Mouse (Mus musculus) common myeloid progenitor, adult 5-6 weeks (primary cell): ENCODE measurements around the gene Egln1. TPM values are rescaled to one million over a fixed set of nuclear protein-coding genes. Genes with fewer than 3 reads are reported as not detected.

Experiments
- ATAC-seq: replicated peaks from 2 replicates; pipeline ENCODE4 v1.8.0; 2016; ENCODE audit warnings: low read depth, mild to moderate bottlenecking, moderate TSS enrichment, inconsistent platforms; ENCODE audit not compliant: poor library complexity, severe bottlenecking
- total RNA-seq: library from RNA; stranded (forward); fragments of 200-1000, 187-1606 nt; gene quantifications from 2 replicates; pipeline ENCODE4 v1.2.3, GENCODE M21; 2017

The Egln1 gene
- total RNA-seq, 1 experiment from 2014 or later: 19.4 TPM

GRCm38 (mm10) chr8:124911938-124912872, 36.9 kb downstream of the Egln1 start:
- ATAC-seq: peak; percentile 72

DNA sequence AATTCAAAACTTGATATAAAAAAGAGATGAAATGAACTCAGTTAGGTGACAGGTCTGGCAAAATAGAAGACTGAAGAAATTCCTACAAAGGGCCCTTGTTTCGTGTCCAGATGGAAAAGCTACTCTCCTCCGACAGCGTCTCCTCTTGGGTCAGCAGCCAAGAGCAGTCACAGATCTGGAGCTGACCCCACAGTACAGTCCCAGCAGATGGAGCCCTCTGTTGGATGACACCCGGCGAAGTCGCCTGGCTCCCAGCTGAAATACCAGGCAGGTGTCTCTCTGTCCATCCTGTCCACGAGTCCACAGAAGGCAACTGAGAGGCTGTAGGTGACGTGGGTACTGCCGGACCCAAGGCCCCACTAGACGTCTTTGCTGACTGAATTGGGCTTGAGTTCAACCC, 38.8 kb downstream of the Egln1 start:
- ATAC-seq: no peak

DNA sequence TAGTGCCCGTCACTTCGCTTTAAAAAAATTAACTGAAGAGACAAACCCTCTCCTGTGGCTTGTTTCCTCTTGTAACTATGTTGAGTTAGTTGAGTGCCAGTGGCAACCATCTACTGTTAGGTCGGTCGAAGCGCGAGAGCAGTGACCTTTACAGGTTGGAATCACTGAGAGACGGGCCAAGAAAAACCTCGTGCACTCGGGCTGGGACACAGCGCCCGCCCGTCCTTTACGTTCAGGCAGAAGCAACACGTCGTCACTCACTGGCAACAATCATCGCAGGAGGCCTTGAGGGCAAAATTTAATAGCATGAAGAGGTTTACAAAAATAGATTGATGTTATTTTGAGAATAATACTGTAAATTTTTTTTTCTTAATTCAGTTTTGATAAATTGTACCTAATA, 39.2 kb downstream of the Egln1 start:
- ATAC-seq: no peak

DNA sequence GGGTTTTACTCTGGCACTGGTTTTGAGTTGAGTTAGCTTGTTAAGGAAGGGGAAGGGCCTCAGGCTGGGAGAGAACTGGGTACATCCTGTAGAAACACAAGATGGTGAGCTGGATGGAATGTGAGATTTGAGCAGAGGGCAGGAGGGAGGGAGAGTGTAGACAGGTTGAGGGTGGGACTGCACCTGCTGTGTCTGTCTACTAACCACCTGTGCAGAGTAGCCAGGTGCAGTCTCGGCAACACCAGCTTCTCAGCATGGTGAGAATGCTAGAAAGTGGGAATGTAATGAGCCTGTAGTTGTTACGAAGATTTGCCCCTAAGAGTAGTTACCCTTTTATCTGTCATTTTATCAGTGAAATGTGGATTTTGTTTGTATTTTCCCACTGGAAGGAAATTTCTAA, 43.6 kb downstream of the Egln1 start:
- ATAC-seq: no peak

DNA sequence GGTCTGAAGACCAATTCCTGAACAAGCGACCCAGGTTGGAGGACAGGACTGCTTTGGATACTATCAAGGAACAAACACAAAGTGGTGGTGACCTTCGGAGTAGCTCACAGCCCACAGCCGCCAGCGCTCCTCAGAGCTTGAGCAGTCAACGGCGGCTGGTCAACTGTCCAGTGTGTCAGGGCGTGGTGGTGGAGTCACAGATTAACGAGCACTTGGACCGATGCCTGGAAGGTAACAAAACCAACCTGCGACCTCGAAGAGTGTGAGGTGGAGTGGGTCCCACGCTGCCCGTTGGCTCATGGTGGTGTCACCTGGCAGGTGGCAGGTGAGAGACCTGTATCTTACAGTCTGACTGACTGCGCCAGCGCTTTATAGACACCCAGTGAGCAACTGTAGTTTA, 45.9 kb downstream of the Egln1 start:
- no peak for ATAC-seq

DNA sequence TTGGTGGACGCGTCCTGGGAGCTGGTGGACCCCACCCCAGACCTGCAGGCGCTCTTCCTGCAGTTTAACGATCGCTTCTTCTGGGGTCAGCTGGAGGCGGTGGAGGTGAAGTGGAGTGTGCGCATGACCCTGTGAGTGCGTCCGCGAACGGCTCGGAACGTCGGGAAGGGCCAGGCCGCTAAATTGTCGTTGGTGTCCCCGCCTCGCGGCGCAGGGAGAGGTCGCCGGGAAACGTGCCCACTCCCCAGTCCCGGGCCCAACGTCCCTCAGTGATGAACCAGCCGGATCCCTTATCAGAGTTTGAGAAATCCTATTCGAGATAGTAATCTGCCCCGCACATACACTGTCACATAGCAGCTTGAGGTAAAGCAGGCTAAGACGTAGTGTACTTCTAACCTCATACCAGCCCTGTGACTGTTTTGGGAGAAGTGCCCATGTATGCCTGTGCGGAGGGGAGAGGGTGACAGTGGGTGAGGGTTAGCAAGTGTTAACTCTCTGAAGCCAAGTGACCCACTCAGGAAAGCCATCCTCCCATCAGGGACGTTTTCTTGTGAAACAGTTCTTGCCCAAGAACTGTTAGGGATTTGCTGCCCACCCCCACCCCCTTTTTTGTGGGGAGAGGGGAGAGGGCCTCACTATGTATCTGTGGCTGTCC, 50.7 kb downstream of the Egln1 start:
- ATAC-seq: peak; percentile 2; the same call in 1 of the 2 replicates

GRCm38 (mm10) chr8:124897386-124898250, 51.5 kb downstream of the Egln1 start, which contains the start of the genes Exoc8 and Sprtn:
Exoc8 (minus strand) TSS chr8:124897705.
Sprtn (plus strand) TSS chr8:124897886.
- peak; percentile 76 for ATAC-seq

- ATAC-seq: peak; percentile 59
Observed at GRCm38 (mm10) chr8:124896632-124897385, 52.3 kb downstream of the Egln1 start.

DNA sequence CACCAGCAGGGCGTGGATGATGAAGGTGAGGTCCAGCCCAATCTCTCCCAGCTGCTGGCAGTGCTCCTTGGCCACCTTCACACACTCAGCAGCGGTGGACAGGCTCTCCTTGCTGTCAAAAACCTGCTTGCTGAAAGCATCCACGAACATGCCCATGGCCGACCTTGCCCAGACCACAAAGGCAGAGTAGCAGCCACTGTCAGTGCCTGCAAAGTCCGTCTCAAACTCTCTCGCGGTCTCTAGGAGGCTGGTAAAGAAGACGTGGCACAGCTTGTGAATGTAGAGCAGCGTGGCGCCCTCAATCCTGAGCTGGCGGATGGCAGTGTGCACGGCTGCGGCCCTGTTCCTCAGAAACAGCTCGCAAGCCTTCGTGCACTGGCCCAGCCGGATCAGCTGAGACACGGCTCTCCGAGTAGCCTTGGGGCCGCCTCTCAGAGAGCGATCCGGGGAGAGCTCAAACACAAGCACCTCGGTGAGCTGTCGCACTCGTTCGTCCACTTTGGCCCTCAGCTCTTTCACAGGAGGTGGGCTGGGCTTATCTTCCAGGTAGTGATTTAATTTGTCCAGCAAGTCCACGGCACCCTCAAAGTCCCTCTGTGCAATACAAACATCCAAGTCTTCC, 53.0 kb downstream of the Egln1 start:
- ATAC-seq: no peak

DNA sequence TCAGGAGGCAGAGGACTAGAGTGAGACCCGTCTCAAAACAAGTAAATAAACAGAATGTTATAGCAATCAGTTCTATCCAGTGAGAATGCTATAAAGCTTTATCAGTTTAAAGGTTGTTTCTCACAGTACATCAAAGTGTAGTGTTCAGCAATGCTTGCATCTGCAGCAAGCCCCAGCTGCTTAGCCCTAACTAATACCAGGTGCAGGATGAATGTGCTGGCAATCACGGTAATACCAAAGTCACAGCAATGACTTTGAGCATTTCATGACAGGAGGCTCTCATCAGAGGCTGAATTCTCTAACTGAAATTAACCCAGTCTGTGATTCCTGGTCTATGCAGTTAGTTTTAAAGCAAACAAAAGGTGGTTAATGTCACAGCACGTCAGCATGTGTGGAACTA, 56.5 kb downstream of the Egln1 start:
- no peak for ATAC-seq

- ATAC-seq: no peak
Observed at GRCm38 (mm10) chr8:124888385-124888784, 60.7 kb downstream of the Egln1 start.

DNA sequence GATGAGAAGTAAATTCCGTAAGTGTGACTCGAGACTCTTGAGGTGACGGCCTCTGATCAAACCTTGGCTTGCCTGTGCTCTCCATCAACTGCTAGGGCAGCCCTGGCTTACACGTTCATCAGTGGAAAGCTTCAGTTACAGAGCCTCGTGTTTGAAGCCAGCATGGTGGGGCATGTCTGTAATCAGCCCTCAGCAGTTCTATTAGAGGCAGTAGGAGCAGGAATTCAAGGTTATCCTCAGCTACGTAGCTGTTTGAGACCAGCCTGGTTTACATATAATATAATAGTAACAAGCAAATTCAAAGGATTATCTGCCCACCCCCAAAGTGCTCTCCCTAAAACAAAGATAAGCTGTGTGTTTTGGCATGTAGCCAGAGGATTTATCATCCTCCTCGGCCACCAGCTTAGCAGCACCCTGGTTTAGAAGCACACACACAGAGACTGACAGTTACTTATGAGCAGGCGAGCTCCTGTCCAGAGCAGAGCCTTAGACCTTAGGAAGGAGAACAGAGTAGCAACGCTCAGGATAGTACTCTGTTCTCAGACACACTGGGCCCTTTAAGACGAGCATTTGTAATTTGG, 70.1 kb downstream of the Egln1 start:
- peak; percentile 59; the same call in 1 of the 2 replicates for ATAC-seq

- ATAC-seq: no peak
Observed at GRCm38 (mm10) chr8:124878141-124878540, 71.0 kb downstream of the Egln1 start.

DNA sequence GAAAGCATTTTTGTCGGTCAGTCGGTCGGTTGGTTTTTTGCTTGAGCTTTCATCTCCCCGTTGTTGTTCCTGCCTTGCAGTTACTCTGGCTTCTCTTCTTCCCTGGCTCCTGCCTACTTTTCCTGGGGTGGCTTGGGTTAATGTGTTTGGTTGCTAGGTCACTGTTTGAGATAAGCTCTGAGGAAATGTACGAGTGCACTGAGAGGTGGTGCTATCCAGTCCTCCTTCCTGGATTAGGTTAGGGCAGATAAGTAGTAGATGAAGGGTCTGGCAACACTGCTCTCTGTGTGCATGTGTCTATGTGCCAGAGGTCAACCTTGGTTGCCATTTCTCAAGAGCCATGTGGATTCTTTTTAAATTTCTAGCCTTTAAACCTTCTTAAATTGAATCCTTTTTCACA, 76.4 kb downstream of the Egln1 start:
- ATAC-seq: no peak

DNA sequence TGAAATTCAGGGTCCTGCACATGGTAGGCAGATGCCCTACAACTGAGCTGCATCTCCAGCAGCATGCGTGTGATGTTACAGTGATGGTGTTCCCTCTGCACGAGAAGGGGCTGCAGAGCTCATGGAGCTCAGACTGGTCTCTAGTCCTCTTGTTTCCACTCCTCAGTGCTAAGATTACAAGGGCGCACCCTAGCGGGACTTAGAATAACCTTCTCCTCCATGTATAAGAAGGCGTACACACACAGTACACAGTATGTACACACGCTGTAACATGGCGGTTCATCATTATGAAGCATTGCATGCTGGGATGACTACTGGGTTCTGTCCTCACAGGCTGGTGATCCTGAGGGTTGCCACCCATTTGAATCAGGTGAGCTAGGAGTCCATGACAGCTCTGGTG, 77.0 kb downstream of the Egln1 start:
- no peak for ATAC-seq

- no peak for ATAC-seq
Observed at GRCm38 (mm10) chr8:124871474-124871873, 77.7 kb downstream of the Egln1 start.

DNA sequence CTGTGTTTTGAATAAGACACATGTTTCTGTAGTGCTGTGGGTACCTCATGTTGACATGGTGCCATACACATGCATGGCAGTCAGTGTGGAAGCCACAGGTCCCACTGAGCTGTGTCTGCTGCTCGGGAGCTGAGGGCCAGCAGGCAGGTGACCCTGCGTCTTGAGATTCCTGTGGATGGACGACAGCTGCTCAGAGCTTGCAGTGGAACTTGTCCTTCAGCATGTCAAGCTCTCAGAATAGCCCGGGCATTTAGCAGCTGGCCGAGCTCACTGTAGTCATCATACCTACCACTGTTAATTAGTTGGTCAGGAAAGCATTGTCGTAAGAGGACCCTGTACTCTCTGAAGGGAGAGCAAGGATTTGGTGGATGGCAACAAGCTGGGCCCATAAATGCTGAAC, 79.4 kb downstream of the Egln1 start:
- no peak for ATAC-seq

- no peak for ATAC-seq
Observed at GRCm38 (mm10) chr8:124867126-124867525, 82.0 kb downstream of the Egln1 start.

DNA sequence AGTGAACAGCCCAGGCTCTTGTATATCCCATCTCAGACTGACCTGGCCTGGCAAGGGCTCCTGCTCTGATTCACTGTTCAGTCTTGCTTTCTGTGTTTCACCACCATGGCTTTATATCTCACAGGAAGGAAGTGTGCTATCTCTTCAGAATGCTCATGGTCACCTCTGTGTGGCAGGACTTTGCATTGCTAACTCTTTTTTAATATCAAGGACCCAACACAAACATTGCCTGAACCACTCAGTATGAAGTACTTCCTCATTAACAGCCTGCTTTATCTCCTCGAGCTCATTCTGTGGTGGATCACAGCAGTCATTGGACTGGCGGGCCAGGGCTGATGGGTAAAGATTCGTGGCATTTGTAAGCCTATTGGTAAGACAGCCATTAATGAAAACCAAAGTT, 82.5 kb downstream of the Egln1 start:
- peak; percentile 64 for ATAC-seq
